Mouse (Mus musculus) adrenal gland, adult 2 months (tissue): ENCODE results near the gene Tars. TPM values are rescaled to one million over a fixed set of nuclear protein-coding genes. Genes with fewer than 3 reads are reported as not detected.

Experiments
- DNase-seq: peaks from one replicate; pipeline ENCODE4 v3.0.0; 2021
- long read RNA-seq: library from polyadenylated mRNA; stranded (forward); transcript quantifications from one replicate; pipeline ENCODE4 v2.0.0, GENCODE M21; 2021
- polyA plus RNA-seq: library from polyadenylated mRNA; depleted of rRNA; stranded (reverse); fragments of >200 nt; gene quantifications from 2 replicates; pipeline ENCODE4 v1.2.3, GENCODE M21; 2012; rRNA removed
- total RNA-seq, 2 experiments: library from RNA; stranded (reverse); gene quantifications; 2 replicates each; pipeline ENCODE4 v1.2.3; 2021

Gene Tars
- total RNA-seq (10 to 100 TPM; 44.5 to 71.8 TPM), polyA plus RNA-seq (3.9 and 6.1 TPM in 2 replicates)
- long read RNA-seq, full-length matches to known transcripts = 47 of 48 reads
- long read RNA-seq, partial matches to known transcripts = 0 of 48 reads
- long read RNA-seq, other reads (novel, unspliced or antisense) = 1 of 48 reads

- peak; percentile 98 for DNase-seq
Measured at GRCm38 (mm10) chr15:11399356-11400067, at the start of gene Tars. Gene Tars, minus strand, starts transcription at chr15:11399665.

- no peak for DNase-seq
Measured at GRCm38 (mm10) chr15:11437361-11437760, 37.9 kb upstream of the Tars start.

GRCm38 (mm10) chr15:11436709-11437280 lies 37.3 kb upstream of the Tars start:
- no peak for DNase-seq

- DNase-seq = no peak
Measured at GRCm38 (mm10) chr15:11426899-11427298, 27.4 kb upstream of the Tars start.

GRCm38 (mm10) chr15:11413484-11413883 lies 14.0 kb upstream of the Tars start:
- DNase-seq = no peak

- peak; percentile 13 for DNase-seq
Measured at GRCm38 (mm10) chr15:11412542-11412941, 13.1 kb upstream of the Tars start.

GRCm38 (mm10) chr15:11411846-11412245 lies 12.4 kb upstream of the Tars start:
- DNase-seq = no peak

- peak; percentile 31 for DNase-seq
Measured at GRCm38 (mm10) chr15:11408155-11408826, 8.8 kb upstream of the Tars start.

GRCm38 (mm10) chr15:11407381-11407780 lies 7.9 kb upstream of the Tars start:
- DNase-seq = peak; percentile 46

GRCm38 (mm10) chr15:11406769-11407168 lies 7.3 kb upstream of the Tars start:
- DNase-seq = peak; percentile 15

GRCm38 (mm10) chr15:11398676-11399350 lies 652 bp downstream of the Tars start:
- peak; percentile 14 for DNase-seq

GRCm38 (mm10) chr15:11396421-11396820 lies 3.0 kb downstream of the Tars start:
- no peak for DNase-seq

- DNase-seq = no peak
Measured at GRCm38 (mm10) chr15:11392903-11393302, 6.6 kb downstream of the Tars start.

GRCm38 (mm10) chr15:11383796-11384195 lies 15.7 kb downstream of the Tars start:
- DNase-seq = no peak

- no peak for DNase-seq
Measured at GRCm38 (mm10) chr15:11382585-11382984, 16.9 kb downstream of the Tars start.

- no peak for DNase-seq
Measured at GRCm38 (mm10) chr15:11380616-11381015, 18.8 kb downstream of the Tars start.

GRCm38 (mm10) chr15:11380087-11380530 lies 19.4 kb downstream of the Tars start:
- no peak for DNase-seq

- DNase-seq = no peak
Measured at GRCm38 (mm10) chr15:11379431-11380086, 19.9 kb downstream of the Tars start.

- no peak for DNase-seq
Measured at GRCm38 (mm10) chr15:11370477-11371085, 28.9 kb downstream of the Tars start.

GRCm38 (mm10) chr15:11369572-11369971 lies 29.9 kb downstream of the Tars start:
- no peak for DNase-seq

GRCm38 (mm10) chr15:11364795-11365194 lies 34.7 kb downstream of the Tars start:
- DNase-seq = no peak
